Mouse (Mus musculus): Measurements from ENCODE around the gene Bhmt2.

- TF ChIP-seq CTCF (IDR thresholded peaks at IDR 0.05; ENCODE audit: insufficient read depth, low read depth, low read length), result 0 out of 2 replicates have a peak, but pooled peaks have one; percentile 29
- no peak for TF ChIP-seq POLR2A (IDR thresholded peaks at IDR 0.05; ENCODE audit: insufficient read depth, low read depth, low read length)
Observed at GRCm38 (mm10) chr13:93612660-93613607, 61.2 kb downstream of the Bhmt2 start.

Data from olfactory bulb, adult 2 months (tissue).